Mouse (Mus musculus) heart, adult 9 months (tissue): Measurements from ENCODE around the gene Krtdap.
"Not testable (repeated sequence)": the region's sequence is repeated elsewhere in the genome, so short reads cannot be mapped to it uniquely, and the experiment has no call there.

Experiments used
- DNase-seq, 2 experiments: peaks; one replicate each; pipeline ENCODE4 v3.0.0; 2022; ENCODE audit warnings: low spot score in 2 of 2

Krtdap gene

GRCm38 (mm10) chr7:30785721-30786546 lies 1.8 kb upstream of the Krtdap start:
- DNase-seq: no peak

DNA sequence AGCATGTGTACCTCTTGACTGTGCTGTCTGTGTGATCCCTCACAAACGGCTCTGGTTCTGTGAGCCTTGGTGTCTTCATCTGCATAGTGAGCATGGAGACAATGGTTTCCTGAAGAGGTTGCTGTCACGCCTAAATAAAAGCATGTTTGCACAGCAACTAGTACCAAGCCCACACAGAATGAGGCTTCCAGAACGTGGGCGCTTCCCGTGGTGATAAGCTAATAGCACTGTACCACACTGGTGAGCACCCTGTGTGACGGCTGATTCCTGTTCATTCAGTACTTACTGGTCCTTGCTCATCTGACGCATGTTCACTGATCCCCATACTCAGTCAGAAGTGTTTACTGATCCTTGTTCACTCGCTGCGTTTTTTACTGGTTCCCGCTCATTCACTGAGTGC lies 2.4 kb downstream of the Krtdap start:
- DNase-seq: no peak

GRCm38 (mm10) chr7:30791921-30792320 lies 4.2 kb downstream of the Krtdap start:
- DNase-seq: no peak

DNA sequence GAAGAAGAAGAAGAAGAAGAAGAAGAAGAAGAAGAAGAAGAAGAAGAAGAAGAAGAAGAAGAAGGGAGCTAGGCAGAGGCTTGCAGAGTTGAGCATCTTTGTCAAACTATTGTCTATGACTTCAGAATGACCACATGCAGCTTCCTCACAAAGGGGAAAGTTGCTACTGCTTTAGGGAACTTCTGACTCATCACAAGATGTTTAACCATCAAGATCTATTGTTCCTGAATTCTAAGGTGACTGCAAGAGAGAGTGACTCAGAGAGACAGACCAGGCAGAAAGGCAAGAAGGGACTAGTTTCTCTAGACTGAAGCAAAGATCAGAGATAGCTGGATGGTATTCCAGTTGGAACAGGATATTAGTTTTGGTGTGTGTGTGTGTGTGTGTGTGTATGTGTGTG lies 7.2 kb downstream of the Krtdap start:
- DNase-seq: no peak

GRCm38 (mm10) chr7:30796790-30797189 lies 9.1 kb downstream of the Krtdap start:
- DNase-seq: no peak

DNA sequence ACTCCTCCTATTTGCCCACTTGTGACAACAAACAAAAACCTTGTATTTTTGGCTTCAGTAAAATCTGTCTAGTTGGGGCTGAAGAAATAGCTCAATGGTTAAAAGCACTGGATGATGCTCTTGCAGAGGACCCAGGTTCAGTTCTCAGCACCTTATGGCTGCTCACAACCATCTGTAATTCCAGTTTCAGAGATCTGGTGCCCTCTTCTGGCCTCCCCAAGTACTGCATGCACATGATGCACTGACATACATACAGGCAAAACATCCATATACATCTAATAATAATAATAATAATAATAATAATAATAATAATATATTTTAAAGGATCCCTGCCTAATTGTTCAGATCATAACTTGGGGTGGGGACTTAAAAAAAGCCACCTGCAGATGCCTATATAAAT lies 13.0 kb downstream of the Krtdap start:
- no peak for DNase-seq

DNA sequence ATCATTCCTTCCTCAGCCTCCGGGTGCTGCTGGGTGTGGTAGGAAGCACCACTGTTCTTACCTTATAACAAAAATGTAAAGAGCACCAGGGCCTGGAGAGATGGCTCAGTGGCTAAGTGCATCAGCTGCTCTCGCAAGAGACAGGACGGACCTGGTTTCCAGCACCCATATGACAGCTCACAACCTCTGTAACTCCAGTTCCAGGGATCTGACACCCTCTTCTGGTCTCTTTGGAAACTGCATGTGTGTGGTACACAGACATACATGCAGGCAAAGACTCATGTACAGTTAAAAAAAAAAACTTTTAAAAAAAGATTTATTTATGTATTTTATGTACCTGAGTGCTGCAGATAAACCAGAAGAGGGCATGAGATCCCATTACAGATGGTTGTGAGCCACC lies 15.6 kb downstream of the Krtdap start:
- DNase-seq: no peak

DNA sequence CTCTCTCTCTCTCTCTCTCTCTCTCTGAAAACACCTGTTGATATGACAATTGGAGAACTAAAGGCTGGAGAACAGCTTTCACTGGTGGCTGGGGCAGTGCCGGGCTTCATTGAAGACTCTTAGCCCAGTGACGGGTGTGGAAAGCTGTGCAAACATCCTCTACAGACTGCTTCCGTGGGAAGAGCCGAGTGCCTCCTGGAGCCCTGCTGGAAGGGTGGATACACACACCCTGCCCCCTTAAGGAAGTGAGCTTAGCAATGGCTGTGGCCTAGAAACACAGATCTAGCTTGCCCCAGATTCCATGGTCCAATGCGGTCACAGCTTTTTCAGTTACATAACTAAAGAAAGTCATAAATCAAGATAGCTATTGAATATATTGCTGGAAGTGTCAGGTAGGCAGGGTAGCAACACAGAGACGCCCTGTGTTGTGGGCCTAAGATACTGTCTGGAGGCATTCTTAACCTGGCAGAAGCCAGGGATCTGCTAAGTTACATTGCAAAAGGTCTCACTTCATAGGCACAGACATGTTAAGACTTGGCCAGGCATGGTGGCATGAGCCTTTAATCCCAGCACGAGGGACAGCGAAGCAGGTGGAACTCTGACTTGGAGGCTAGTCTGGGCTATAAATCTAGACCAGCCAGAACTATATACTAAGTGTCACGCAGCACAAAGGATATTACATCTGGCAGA lies 16.5 kb downstream of the Krtdap start:
- no peak for DNase-seq

- DNase-seq: no peak
Measured at GRCm38 (mm10) chr7:30805924-30806323, 18.2 kb downstream of the Krtdap start.

DNA sequence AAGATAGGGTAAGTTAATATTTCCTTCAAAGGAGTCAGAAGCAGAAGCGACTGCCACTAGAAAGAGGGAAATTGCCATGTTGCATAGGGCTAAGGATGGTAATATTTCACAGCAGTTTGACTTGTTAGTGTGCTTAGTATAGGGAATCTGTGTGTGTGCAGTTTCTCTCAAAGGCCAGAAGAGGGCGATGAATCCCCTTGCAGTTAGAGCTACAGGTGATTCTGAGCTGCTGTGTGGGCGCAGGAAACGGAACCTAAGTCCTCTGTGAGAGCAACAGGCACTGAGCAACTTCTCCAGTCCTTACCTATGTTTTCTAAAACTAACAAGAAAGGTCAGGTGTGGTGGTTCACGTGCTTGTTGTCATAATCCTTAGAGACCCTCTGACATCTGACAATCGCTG lies 22.6 kb downstream of the Krtdap start:
- no peak for DNase-seq

- no peak for DNase-seq
Measured at GRCm38 (mm10) chr7:30811757-30812290, 24.1 kb downstream of the Krtdap start.

DNA sequence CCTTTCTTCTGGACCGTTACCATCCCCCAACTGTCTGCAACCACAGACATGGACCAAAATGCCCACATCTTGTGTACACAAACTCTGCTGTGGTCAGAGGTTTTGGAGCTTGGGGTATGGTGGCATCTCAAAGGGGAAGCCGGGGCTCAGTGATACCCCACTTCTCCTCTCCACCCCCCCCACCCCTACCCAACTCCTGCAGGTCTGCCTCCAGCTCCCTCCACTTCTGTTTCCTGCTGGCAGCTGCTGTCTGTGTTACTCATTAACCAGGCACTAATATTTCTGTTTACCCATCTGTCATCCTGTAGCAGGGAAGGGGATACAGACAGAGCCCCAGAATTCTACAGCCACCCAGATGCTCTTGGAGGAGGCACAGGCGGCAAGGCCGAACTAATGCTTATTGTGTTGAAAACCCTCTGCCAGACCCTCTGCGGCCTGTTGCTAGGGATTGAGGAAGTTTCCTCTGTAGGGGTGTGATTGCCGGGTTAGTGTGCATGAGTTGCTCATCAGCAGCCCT lies 24.7 kb downstream of the Krtdap start:
- no peak for DNase-seq

DNA sequence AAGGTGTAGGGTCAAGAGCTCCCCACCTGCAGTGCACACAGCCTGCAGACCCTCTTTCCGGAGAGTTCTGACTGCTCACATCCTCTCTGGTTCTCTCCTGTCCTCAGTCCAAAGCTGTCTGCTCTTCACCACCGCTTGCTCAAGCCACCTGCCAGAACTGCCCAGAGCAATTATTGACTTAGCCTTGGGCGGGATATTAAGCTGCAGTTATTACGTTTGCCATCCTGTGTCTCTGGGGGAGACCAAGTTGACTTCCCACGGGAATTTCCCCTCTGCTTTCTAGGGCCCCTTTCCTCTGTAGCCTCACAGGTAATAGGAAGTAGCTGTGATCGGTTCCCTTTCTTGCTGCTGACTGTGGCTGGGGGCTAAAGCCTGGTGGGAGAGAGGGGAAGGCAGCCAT lies 32.4 kb downstream of the Krtdap start:
- no peak for DNase-seq

DNA sequence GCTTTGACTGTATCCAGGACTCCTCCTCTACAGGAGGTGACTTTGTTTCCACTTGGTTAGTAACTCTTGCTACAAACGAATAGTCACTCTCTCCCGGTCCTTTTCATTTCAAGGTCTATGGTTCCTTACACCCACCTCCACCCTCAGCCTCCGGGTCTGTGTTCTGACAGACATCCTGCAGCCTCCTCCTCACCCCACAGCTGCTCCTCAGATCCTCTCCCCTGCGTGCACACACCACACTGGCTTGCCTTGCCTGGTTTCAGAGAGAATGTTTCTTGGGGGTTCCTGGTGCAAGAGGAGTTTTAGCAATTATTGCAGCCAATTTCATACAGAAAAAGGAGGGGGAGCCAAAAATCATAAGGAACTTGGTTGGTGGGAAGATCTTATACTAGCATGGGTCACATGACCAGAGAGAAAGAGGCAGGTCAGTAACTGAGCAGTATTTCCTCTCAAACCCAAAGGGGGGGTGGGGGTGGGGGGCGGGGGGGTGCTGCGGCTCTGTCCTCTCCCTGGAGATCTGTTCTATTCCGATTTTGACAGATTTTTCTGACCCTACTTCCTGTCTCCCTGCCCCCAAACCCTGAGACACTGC lies 33.3 kb downstream of the Krtdap start:
- DNase-seq: no peak

- DNase-seq: peak in 1 of 2 experiments; percentile 1
Measured at GRCm38 (mm10) chr7:30821532-30821931, 33.8 kb downstream of the Krtdap start.

DNA sequence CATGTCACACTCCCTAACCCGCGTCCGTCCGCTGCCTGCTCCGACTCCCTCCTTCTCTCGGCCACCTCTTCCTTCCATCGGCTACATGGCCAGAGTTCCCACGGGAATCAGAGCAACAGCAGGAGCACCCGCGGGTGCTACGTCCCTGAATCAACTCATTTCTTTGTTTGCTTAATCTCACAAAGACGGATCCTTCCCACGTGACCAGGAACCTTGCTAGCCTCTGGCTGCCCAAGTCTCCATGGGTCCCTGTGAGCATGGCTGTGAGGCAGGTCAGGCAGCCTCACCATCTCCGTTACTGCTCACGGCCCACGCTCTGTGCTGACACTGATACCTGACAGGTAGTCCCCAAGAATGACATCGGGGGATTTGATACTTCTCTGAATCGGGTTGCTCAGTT lies 36.0 kb downstream of the Krtdap start, which contains the start of gene Ffar2:
TSS of gene Ffar2 (minus strand) at position 101 of the 400 bp plus-strand sequence.
- DNase-seq: no peak

DNA sequence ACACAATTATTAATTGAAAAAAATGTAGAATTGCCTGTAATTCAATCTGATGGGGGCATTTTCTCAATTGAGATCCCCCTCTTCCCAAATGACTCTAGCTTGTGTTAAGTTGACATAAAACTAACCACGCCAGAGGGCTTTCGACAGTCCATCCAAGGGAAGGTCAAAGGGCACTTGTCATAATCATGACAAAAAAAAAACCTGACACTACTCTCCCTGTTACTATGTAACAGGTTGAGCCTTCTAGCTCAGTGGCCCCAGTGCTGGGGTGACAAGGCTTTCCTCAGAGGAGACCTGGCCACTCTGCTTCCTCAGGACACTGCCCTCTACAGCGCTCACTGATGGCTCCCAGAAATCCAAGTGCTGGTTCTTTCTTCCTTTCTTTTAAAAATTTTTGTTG lies 36.6 kb downstream of the Krtdap start:
- DNase-seq: no peak

DNA sequence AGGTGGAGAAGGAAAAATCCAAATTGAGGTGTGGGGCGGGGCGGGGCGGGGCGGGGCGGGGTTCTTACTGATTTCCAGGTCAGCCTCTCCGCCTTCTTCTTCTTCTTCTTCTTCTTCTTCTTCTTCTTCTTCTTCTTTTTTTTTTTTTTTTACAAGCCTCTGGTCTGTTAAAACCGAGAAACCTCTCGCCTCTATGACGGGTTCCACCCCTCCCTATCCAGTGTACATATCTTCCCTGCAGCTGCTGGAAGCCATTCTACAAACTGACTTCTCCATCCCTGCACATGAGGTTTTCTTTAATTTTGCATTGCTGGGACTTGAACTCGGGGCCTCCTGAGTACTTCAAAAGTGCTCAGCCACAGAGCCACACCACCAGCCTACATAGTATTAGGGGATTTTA lies 39.0 kb downstream of the Krtdap start:
- no peak for DNase-seq

- not testable (repeated sequence) for DNase-seq
Measured at GRCm38 (mm10) chr7:30828871-30829270, 41.2 kb downstream of the Krtdap start.

DNA sequence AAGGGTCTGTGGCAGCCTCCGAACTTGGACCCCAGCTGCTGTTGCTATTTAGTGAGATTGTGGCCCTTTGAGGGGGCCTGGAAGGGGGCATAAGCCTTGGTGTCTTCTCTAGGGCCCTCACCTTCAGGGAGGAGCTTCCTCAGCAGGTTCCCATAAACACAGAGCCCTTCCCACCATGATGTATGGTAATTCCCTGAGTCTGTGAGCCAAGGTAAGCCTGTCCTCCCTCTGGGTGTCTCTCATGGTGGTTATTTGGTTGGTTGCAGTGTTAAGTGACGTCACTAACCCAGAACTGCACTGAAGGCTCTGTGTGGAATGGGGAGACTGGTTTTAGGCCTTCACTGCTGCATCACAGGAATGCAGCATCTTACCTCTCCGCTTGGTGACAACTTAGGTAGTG lies 41.7 kb downstream of the Krtdap start:
- no peak for DNase-seq

DNA sequence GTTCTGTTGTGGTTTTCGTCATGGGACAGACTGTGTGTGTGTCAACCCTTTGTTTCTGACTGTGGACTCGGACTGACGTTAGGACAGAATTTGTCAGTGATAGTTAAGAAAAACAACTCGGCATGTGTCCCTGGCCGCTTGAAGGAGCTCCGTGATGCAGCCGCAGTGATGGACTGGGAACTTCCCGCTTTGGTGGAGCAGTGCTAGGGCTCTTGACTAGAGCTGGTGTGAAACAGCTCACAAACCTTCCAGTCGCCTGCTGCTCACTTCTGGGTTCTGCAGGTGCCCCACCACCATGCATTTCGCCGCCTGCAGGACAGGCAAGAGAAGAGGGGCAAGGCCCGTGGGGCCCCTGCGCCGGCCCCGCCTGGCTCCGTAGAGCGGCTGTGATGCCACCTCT lies 44.6 kb downstream of the Krtdap start:
- DNase-seq: no peak

DNA sequence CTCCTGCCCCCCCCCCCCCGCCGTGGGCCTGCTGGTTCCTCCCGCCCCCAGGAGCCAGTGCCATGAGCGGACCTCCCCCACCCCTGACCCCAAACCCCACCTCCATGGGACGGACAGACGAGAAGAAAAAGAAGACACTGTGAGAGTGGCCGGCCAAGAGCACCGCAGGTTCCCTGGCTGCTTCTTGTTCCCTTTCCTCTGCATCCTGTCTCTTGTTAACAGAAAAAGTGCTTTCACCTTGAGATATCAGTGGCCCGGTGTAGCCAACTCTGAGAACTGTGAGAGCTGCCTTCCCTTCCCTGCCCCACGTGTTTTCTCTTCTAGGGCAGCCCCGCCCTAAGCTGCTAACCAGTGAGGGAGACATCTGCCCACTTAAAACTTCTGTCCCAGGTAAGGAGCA lies 45.0 kb downstream of the Krtdap start:
- DNase-seq: not testable (repeated sequence)
